Mouse (Mus musculus) bone marrow, adult 2 months (tissue): Measurements from ENCODE around the gene Kri1.

Experiments
- CTCF ChIP-seq: fragments of 200-500 bp; IDR thresholded peaks from 2 replicates; pipeline ENCODE4 v1.5.1; 2011; ENCODE audit warnings: low read length, control low read depth; ENCODE audit not compliant: control insufficient read depth, insufficient read depth
- POLR2A ChIP-seq: fragments of 200-500 bp; IDR thresholded peaks from 2 replicates; pipeline ENCODE4 v1.6.1; 2011; ENCODE audit warnings: low read depth, mild to moderate bottlenecking, control low read depth, low read length, borderline replicate concordance; ENCODE audit not compliant: control insufficient read depth

- TF ChIP-seq CTCF: no peak
- TF ChIP-seq POLR2A: no peak
Measured at GRCm38 (mm10) chr9:21266889-21267288, 20.9 kb downstream of the Kri1 start.
